Mouse (Mus musculus) stomach, postnatal 0 days (tissue): Measurements from ENCODE around the gene Fam219b.

Experiments
- CTCF ChIP-seq: IDR thresholded peaks from 2 replicates; pipeline ENCODE4 v1.5.1; 2016; ENCODE audit warnings: antibody characterized with exemption, low read depth, mild to moderate bottlenecking, moderate library complexity
- EP300 ChIP-seq: optimal IDR thresholded peaks from 2 replicates; pipeline ENCODE3; 2016; ENCODE audit warnings: antibody characterized with exemption

- no peak for TF ChIP-seq EP300
- TF ChIP-seq CTCF = no peak
These were observed 17.4 kb downstream of the Fam219b start for GRCm38 (mm10) chr9:57554753-57555152.
